Mouse (Mus musculus) intestine, embryonic 16.5 days (tissue): Measurements from ENCODE around the gene Adgrb3. TPM values are rescaled to one million over a fixed set of nuclear protein-coding genes. Genes with fewer than 3 reads are reported as not detected.
"Not testable (repeated sequence)": the region's sequence is repeated elsewhere in the genome, so short reads cannot be mapped to it uniquely, and the experiment has no call there.

Experiments used
- ATAC-seq: fragments of 200-750 bp; cut with Nextera tagmentation; 2 replicates; pipeline ENCODE4 v1.8.0; 2017; ENCODE audit warnings: moderate TSS enrichment, moderate library complexity
- H3K27ac ChIP-seq: fragments of 300-500 bp; sonication (generic); 2 replicates; pipeline ENCODE4 v1.5.1; 2014; ENCODE audit warnings: mild to moderate bottlenecking, low read length
- H3K27me3 ChIP-seq: fragments of 300-500 bp; sonication (generic); replicated peaks from 2 replicates; pipeline ENCODE4 v1.6.1; 2014; ENCODE audit warnings: low read length, control low read depth, mixed read lengths; ENCODE audit not compliant: control insufficient read depth, insufficient read depth
- H3K36me3 ChIP-seq: fragments of 300-500 bp; sonication (generic); 2 replicates; pipeline ENCODE4 v1.6.1; 2014; ENCODE audit warnings: low read length, control low read depth; ENCODE audit not compliant: control insufficient read depth, insufficient read depth
- H3K4me1 ChIP-seq: fragments of 300-500 bp; sonication (generic); 2 replicates; pipeline ENCODE4 v1.6.1; 2014; ENCODE audit warnings: low read length, control low read depth, mixed read lengths; ENCODE audit not compliant: control insufficient read depth, insufficient read depth
- H3K4me2 ChIP-seq: fragments of 300-500 bp; sonication (generic); 2 replicates; pipeline ENCODE4 v1.6.1; 2014; ENCODE audit warnings: low read depth, low read length, control low read depth
- H3K4me3 ChIP-seq: fragments of 300-500 bp; sonication (generic); 2 replicates; pipeline ENCODE4 v1.5.1; 2014; ENCODE audit warnings: mild to moderate bottlenecking, low read length
- H3K9ac ChIP-seq: fragments of 300-500 bp; sonication (generic); 2 replicates; pipeline ENCODE4 v1.6.1; 2014; ENCODE audit warnings: low read depth, low read length
- H3K9me3 ChIP-seq: fragments of 300-500 bp; sonication (generic); 2 replicates; pipeline ENCODE4 v1.6.1; 2016; ENCODE audit warnings: low read length, control low read depth; ENCODE audit not compliant: control insufficient read depth
- WGBS: fragments of 180-500 bp; shearing (Covaris S2); extraction: QIAGEN DNeasy Blood & Tissue Kit; methylation state at CpG from one replicate; pipeline ENCODE4 v1.1.7; 2014; 5-methylcytosine and 5-hydroxymethylcytosine counted together
- polyA plus RNA-seq: library from polyadenylated mRNA; unstranded; fragments of >200 nt; fragmentation: Nextera tagmentation; extraction: Ambion mirVana; gene quantifications from 2 replicates; pipeline ENCODE4 v1.2.1, GENCODE M21; 2015

Adgrb3 gene
- polyA plus RNA-seq, 1 experiment from 2014 or later = 1.9 TPM

DNA sequence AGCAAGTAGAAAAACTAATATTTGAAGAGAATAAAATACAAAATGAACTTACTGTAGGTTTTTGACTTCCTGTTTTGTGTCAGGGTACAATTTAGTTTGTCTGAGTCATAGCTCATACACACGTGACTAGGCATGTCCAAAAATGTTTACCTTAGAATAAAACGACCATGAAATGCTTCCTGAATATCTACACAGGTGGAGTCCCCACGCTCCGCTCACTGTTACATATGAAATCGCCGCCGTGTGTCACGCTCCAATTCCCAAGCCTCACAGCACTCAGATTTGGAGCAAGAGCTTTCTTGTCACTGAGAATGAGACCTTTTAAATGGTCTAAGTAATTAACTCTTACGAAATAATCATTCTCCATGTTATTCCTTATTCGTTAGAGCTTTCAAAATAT is 795.3 kb downstream of the Adgrb3 start:
- ATAC-seq = no peak
- H3K4me2 ChIP-seq = no peak overlapping the region
- no peaks in the 10 kb centered on the region for H3K36me3 ChIP-seq
- 77% methylated on average over 10 of the region's 10 CpGs for WGBS
- H3K4me3 ChIP-seq = no peak overlapping the region
- H3K9me3 ChIP-seq = no peaks in the 10 kb centered on the region
- no peak overlapping the region for H3K27ac ChIP-seq
- no peaks in the 10 kb centered on the region for H3K27me3 ChIP-seq
- no peak overlapping the region for H3K9ac ChIP-seq
- H3K4me1 ChIP-seq = no peaks in the 10 kb centered on the region

DNA sequence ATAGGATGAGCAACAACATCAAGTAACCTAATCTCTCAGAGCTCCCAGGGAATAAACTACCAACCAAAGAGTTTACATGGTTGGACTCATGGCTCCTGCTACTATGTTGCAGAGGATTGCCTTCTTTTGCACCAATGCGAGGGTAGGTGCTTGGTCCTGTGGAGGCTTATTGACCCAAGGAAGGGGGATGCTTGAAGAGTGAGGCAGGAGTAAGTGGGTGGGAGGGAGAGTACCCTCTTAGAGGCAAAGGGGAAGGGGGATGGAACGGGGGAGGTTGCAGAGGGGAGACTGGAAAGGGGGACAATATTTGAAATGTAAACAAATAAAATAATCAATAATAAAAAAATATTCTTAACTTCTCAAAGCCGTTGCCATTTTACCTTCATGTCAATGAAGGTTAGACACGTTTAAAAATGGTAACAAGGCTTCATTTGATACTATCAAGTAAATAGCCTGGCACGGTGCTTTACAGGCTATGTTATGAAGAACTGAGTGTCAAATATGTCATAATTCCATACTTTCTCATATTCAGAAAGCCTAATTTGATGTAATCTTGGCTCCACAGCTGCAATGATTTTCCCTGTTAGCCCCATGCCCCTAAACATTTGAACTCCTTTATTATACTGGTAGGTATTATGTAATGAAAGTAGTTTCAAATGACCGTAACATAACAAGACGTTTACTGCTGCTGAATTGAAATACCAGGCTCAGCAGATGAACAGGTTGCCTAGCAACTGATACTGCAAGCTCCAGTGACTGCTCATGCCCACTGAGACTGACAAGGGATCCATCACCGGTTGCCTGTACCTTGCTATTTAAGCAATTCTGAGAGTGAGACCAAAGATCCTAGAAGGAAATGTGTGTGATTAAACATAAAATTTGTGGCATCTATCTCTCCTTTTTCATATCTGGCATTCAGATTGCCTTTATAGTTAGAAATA is 796.1 kb downstream of the Adgrb3 start:
- 63% methylated on average over 8 of the region's 8 CpGs for WGBS
- no peaks in the 10 kb centered on the region for H3K4me1 ChIP-seq
- no peak for ATAC-seq
- no peaks in the 10 kb centered on the region for H3K36me3 ChIP-seq
- no peak overlapping the region for H3K4me3 ChIP-seq
- H3K27ac ChIP-seq = no peak overlapping the region
- no peaks in the 10 kb centered on the region for H3K27me3 ChIP-seq
- H3K9me3 ChIP-seq = no peaks in the 10 kb centered on the region
- H3K9ac ChIP-seq = no peak overlapping the region
- H3K4me2 ChIP-seq = no peak overlapping the region

DNA sequence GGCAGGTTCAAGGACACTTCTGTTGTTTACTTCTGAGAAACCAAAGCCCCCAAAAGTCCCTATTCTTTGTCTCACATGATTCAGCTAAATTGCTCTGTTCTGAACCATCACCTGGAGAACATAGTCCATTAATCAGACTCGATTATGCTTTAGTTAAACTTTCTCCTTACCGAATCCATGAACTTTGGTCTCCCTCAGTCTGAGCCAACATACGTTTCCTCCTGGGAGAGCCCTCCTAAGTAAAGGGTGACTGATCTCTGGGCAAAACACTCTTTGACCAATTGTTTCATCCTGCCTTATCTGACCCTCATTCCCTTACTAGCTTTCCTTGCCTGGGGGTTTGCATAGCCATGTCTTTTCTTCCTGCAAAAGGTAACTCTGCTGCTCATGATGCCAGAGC is 806.4 kb downstream of the Adgrb3 start:
- ATAC-seq = no peak
- Histone ChIP-seq H3K27me3 (no peaks in the 10 kb centered on the region), H3K36me3 (no peaks in the 10 kb centered on the region), H3K9ac (no peak overlapping the region), H3K4me2 (no peak overlapping the region), H3K9me3 (no peaks in the 10 kb centered on the region), H3K4me1 (no peaks in the 10 kb centered on the region), H3K4me3 (no peak overlapping the region), H3K27ac (no peak overlapping the region)
- WGBS = 77% methylated on average over 3 of the region's 3 CpGs

DNA sequence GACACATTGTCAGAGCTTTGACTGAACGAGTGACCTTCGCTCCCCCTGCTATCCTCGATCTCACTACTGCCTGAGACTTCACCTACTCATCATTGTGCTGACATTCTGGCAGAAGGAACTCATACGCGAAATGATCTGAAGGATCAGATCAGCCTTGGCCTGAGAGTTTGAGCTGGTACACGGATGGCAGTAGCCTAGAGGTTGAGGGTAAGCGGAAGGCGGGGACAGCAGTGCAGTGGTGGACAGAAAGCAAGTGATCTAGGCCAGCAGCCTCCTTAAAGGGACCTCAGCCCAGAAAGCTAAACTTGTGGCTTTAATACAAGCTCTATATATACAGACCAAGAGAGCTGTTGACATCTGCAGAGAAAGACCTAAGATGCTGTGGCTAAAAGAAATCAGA is 811.7 kb downstream of the Adgrb3 start:
- not testable (repeated sequence) for H3K4me2 ChIP-seq, H3K27ac ChIP-seq, H3K27me3 ChIP-seq, H3K9ac ChIP-seq, ATAC-seq, H3K36me3 ChIP-seq, H3K4me3 ChIP-seq, H3K4me1 ChIP-seq, H3K9me3 ChIP-seq
- 86% methylated on average over 5 of the region's 8 CpGs for WGBS
